Mouse (Mus musculus) stomach, embryonic 16.5 days (tissue): ENCODE results near the gene Nln. TPM values are rescaled to one million over a fixed set of nuclear protein-coding genes. Genes with fewer than 3 reads are reported as not detected.

Experiments
- ATAC-seq: fragments of 200-750 bp; cut with Nextera tagmentation; 2 replicates; pipeline ENCODE4 v1.8.0; 2017; ENCODE audit warnings: moderate number of reproducible peaks, moderate TSS enrichment; ENCODE audit not compliant: insufficient read depth, low FRiP score
- H3K27ac ChIP-seq: fragments of 300-500 bp; sonication (generic); 2 replicates; pipeline ENCODE4 v1.5.1; 2014; ENCODE audit warnings: low read length
- H3K27me3 ChIP-seq: fragments of 300-500 bp; sonication (generic); 2 replicates; pipeline ENCODE4 v1.6.1; 2014; ENCODE audit warnings: low read length, control low read depth, mixed read lengths; ENCODE audit not compliant: control insufficient read depth, insufficient read depth
- H3K36me3 ChIP-seq: fragments of 300-500 bp; sonication (generic); 2 replicates; pipeline ENCODE4 v1.6.1; 2014; ENCODE audit warnings: low read length; ENCODE audit not compliant: control insufficient read depth, insufficient read depth
- H3K4me1 ChIP-seq: fragments of 300-500 bp; sonication (generic); 2 replicates; pipeline ENCODE4 v1.6.1; 2014; ENCODE audit warnings: low read length, control low read depth, mixed read lengths; ENCODE audit not compliant: control insufficient read depth, insufficient read depth
- H3K4me2 ChIP-seq: fragments of 300-500 bp; sonication (generic); 2 replicates; pipeline ENCODE4 v1.6.1; 2014; ENCODE audit warnings: low read depth, low read length, mixed read lengths
- H3K4me3 ChIP-seq: fragments of 300-500 bp; sonication (generic); replicated peaks from 2 replicates; pipeline ENCODE4 v1.5.1; 2014; ENCODE audit warnings: mild to moderate bottlenecking, low read length
- H3K9ac ChIP-seq: fragments of 300-500 bp; sonication (generic); 2 replicates; pipeline ENCODE4 v1.6.1; 2014; ENCODE audit warnings: low read length
- H3K9me3 ChIP-seq: fragments of 300-500 bp; sonication (generic); replicated peaks from 2 replicates; pipeline ENCODE4 v1.6.1; 2016; ENCODE audit warnings: low read length, control low read depth; ENCODE audit not compliant: control insufficient read depth
- WGBS: fragments of 180-500 bp; shearing (Covaris S2); extraction: QIAGEN DNeasy Blood & Tissue Kit; methylation state at CpG from one replicate; pipeline ENCODE4 v1.1.7; 2014; 5-methylcytosine and 5-hydroxymethylcytosine counted together
- polyA plus RNA-seq: library from polyadenylated mRNA; unstranded; fragments of >200 nt; fragmentation: Nextera tagmentation; extraction: Ambion mirVana; gene quantifications from 2 replicates; pipeline ENCODE4 v1.2.1, GENCODE M21; 2015

The Nln gene
- polyA plus RNA-seq, 1 experiment from 2014 or later = 23.6 TPM

DNA sequence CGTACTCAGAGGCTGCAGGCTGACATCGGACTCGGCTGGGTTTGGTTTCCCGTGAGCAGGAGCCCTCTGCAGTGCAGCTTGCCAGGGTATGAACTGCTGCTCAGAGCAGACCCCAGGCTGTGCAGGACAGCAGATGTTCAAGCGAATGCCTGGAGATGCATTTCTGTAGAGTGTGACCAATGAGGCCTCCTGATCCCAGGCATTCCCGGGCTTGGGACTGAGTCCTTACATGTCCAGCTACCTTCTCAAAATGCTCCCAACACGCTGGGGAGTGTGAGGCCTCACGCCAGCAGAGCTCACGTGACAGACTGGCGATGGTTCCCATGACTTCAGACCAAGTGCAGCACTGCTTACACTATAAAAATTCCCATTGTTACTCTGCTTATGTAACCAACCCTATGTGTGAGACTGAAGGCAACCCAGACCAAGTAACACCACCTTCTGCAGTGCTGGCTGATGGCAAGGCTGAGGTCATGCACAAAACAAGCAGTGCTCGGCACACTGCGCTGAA lies 77.5 kb downstream of the Nln start:
- H3K27ac ChIP-seq = peak overlapping the region; percentile 71

DNA sequence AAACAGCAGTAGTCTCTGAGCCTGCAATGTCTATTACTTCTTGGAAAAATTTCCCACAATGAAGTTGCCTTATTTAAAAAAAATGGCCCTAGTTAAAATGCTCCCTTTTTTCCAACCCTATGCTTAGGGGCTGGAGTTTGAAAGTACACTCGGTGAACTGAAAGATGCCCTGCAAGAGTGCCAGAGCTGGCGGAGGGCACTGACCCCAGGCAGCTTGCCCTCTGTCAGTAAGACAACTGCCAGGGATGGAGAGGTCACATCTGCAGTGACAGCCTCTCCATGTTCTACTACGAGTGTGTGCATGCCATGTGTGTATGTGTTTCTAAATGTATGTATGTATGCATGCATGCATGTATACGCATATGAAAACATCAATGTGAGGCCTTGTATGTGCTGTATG lies 78.5 kb downstream of the Nln start:
- Histone ChIP-seq H3K9me3 (no peaks in the 10 kb centered on the region), H3K27me3 (no peaks in the 10 kb centered on the region), H3K27ac (no peak overlapping the region), H3K4me3 (no peak overlapping the region), H3K4me1 (peaks cover 49% of the 10 kb centered on the region), H3K4me2 (no peak overlapping the region), H3K9ac (no peak overlapping the region), H3K36me3 (no peaks in the 10 kb centered on the region)
- ATAC-seq = no peak
- WGBS = 88% methylated on average over 4 of the region's 4 CpGs

More for the DNA sequence above, 77.5 kb downstream of the Nln start:
- H3K27me3 ChIP-seq = no peaks in the 10 kb centered on the region
- peak; percentile 72 for ATAC-seq
- peaks cover 49% of the 10 kb centered on the region for H3K4me1 ChIP-seq
- H3K9ac ChIP-seq = no peak overlapping the region
- WGBS = 29% methylated on average over 12 of the region's 12 CpGs
- no peak overlapping the region for H3K4me2 ChIP-seq
- H3K4me3 ChIP-seq = no peak overlapping the region
- no peaks in the 10 kb centered on the region for H3K9me3 ChIP-seq
- H3K36me3 ChIP-seq = no peaks in the 10 kb centered on the region

DNA sequence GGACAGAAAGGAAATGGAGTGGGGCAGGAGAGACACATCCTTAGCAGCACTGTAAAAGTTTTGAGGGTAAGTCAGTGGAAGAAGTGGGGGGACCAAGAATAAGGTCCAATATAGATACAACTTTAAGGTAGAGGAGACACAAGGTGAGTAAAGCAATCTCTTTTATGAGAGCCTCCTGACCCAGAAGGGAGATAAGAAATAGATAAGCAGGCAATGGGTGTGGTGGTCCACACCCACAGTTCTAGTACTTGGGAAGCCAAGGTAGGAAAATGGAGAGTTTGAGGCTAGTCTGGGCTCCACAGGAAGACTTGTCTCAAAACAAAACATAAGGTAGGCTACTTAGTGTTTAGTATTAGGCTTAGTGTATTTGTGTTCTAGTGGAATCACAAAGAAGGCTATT lies 79.9 kb downstream of the Nln start:
- Histone ChIP-seq H3K9me3 (no peaks in the 10 kb centered on the region), H3K27me3 (no peaks in the 10 kb centered on the region), H3K4me3 (no peak overlapping the region), H3K9ac (no peak overlapping the region), H3K27ac (peak overlapping the region; percentile 66), H3K4me2 (no peak overlapping the region), H3K36me3 (no peaks in the 10 kb centered on the region), H3K4me1 (peaks cover 37% of the 10 kb centered on the region)
- no peak for ATAC-seq

DNA sequence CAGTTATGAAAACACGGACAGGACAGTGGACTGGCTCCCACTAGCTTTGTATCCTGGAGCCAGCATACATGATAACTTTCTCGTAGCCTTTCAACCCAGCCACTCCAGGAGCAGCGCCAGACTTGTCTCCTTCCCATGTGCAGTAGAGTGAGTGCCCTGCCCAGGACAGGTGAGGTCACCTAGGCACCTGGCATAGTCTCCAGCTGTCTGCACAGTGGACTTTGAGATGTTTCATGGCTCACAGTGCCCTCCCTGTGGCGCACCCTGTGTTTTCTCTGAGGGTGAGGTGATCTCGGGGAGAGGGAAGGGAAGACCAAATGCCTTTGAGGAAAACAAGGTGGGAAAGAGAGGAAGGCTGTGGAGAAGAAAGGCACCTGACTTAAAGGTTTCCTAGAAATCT lies 80.3 kb downstream of the Nln start:
- no peak overlapping the region; the same call in 1 of the 2 replicates for H3K9ac ChIP-seq
- no peaks in the 10 kb centered on the region for H3K27me3 ChIP-seq
- WGBS = 77% methylated on average over 5 of the region's 5 CpGs
- H3K4me1 ChIP-seq = peaks cover 33% of the 10 kb centered on the region
- H3K27ac ChIP-seq = peak overlapping the region; percentile 66
- no peak overlapping the region for H3K4me3 ChIP-seq
- peak; percentile 61 for ATAC-seq
- H3K4me2 ChIP-seq = no peak overlapping the region
- no peaks in the 10 kb centered on the region for H3K9me3 ChIP-seq
- no peaks in the 10 kb centered on the region for H3K36me3 ChIP-seq

- no peaks in the 10 kb centered on the region for H3K36me3 ChIP-seq
- peaks cover 22% of the 10 kb centered on the region for H3K4me1 ChIP-seq
- 72% methylated on average over 3 of the region's 3 CpGs for WGBS
- no peak overlapping the region for H3K9ac ChIP-seq
- no peaks in the 10 kb centered on the region for H3K27me3 ChIP-seq
- H3K4me3 ChIP-seq = no peak overlapping the region
- no peak overlapping the region for H3K4me2 ChIP-seq
- no peak overlapping the region; the same call in 1 of the 2 replicates for H3K27ac ChIP-seq
- no peak for ATAC-seq
- H3K9me3 ChIP-seq = no peaks in the 10 kb centered on the region
Measured at GRCm38 (mm10) chr13:104026525-104026924, 82.9 kb downstream of the Nln start.

GRCm38 (mm10) chr13:104025710-104025995 lies 83.8 kb downstream of the Nln start:
- Histone ChIP-seq H3K27ac (peak overlapping the region; percentile 83), H3K9ac (no peak overlapping the region), H3K4me1 (peaks cover 21% of the 10 kb centered on the region), H3K4me3 (no peak overlapping the region), H3K36me3 (no peaks in the 10 kb centered on the region), H3K4me2 (peak overlapping the region; percentile 29), H3K27me3 (no peaks in the 10 kb centered on the region), H3K9me3 (no peaks in the 10 kb centered on the region)
- peak; percentile 57; the same call in 1 of the 2 replicates for ATAC-seq
- WGBS = 36% methylated on average over 6 of the region's 6 CpGs

GRCm38 (mm10) chr13:104024856-104025709 lies 84.3 kb downstream of the Nln start:
- H3K9me3 ChIP-seq = 0 out of 2 replicates have a peak, but pooled peaks cover 3% of the 10 kb centered on the region
- peak overlapping the region; percentile 83 for H3K27ac ChIP-seq
- peak overlapping the region; percentile 29; the same call in 1 of the 2 replicates for H3K4me2 ChIP-seq
- H3K27me3 ChIP-seq = no peaks in the 10 kb centered on the region
- WGBS = 46% methylated on average over 18 of the region's 18 CpGs
- H3K9ac ChIP-seq = no peak overlapping the region
- ATAC-seq = peak; percentile 58; the same call in 1 of the 2 replicates
- H3K4me3 ChIP-seq = no peak overlapping the region
- H3K36me3 ChIP-seq = no peaks in the 10 kb centered on the region
- H3K4me1 ChIP-seq = peaks cover 21% of the 10 kb centered on the region

GRCm38 (mm10) chr13:104024275-104024674 lies 85.1 kb downstream of the Nln start:
- WGBS = 67% methylated on average over 2 of the region's 2 CpGs
- H3K9ac ChIP-seq = no peak overlapping the region
- ATAC-seq = no peak
- 0 out of 2 replicates have a peak, but pooled peaks cover 3% of the 10 kb centered on the region for H3K9me3 ChIP-seq
- peaks cover 15% of the 10 kb centered on the region for H3K4me1 ChIP-seq
- no peak overlapping the region for H3K4me2 ChIP-seq
- H3K27ac ChIP-seq = peak overlapping the region; percentile 57; the same call in 1 of the 2 replicates
- no peak overlapping the region for H3K4me3 ChIP-seq
- no peaks in the 10 kb centered on the region for H3K27me3 ChIP-seq
- no peaks in the 10 kb centered on the region for H3K36me3 ChIP-seq

- no peak for ATAC-seq
- 0 out of 2 replicates have a peak overlapping the region, but pooled peaks have one; percentile 10 for H3K4me2 ChIP-seq
- peaks cover 15% of the 10 kb centered on the region for H3K4me1 ChIP-seq
- H3K9ac ChIP-seq = 0 out of 2 replicates have a peak overlapping the region, but pooled peaks have one; percentile 23
- WGBS = 47% methylated on average over 11 of the region's 11 CpGs
- no peak overlapping the region for H3K4me3 ChIP-seq
- H3K9me3 ChIP-seq = 0 out of 2 replicates have a peak, but pooled peaks cover 3% of the 10 kb centered on the region
- no peaks in the 10 kb centered on the region for H3K27me3 ChIP-seq
- H3K27ac ChIP-seq = peak overlapping the region; percentile 76
- no peaks in the 10 kb centered on the region for H3K36me3 ChIP-seq
Measured at GRCm38 (mm10) chr13:104023356-104023911, 86.0 kb downstream of the Nln start.
